In the genomic region with DNA sequence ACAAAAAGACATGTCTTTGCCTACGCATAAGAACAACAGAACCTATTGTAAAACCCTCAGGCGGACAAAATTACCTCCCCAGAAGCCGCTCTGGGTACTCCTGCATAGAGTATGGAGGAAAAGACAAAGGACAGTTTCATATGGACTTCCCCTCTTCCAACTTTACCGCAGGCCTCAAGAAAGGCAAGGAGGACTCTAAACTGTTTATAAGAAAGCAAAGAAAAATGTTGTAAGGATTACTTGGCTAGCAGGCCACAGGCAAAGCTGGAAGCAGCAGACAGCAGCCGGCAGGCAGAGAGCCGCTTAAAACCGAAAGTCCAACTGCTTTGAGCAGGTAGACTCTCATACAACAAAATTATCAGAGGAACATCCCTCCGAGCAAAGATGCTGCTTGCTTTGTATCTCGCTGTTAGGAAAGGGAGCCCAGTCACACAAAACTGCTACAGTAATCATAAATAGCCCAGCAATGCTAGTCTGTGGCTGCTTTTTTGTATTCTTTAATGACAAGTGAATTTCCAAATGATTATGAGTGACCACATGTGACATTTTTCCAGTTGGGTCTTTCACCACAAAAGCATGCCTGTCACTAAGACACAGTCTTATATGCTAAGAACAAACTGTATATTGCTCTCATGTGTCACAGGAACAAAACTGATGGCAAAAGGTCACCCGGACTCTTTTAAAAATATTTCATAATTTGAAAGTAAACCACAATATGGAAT, we compare ENCODE assay signal across 8 mouse cellular contexts. TPM values are rescaled to one million over a fixed set of nuclear protein-coding genes. Genes with fewer than 3 reads are reported as not detected.
DNase-seq lines count a peak whose midpoint lies in the region; ATAC-seq and TF ChIP-seq lines count a peak whose summit lies in the region.
"Had no signal": no experiment of that assay in that cellular context is flagged by ENCODE, and none has a peak within 500 bp of the region (broad histone marks: within the 10 kb centered on the region; RNA-seq: fewer than 3 reads in every experiment).

No protein-coding gene starts in this region.

- H3K27ac ChIP-seq in forebrain, embryonic 13.5 days: no peak overlapping the region
- no peak overlapping the region for H3K27ac ChIP-seq in liver, embryonic 13.5 days
- H3K27ac ChIP-seq in stomach, postnatal 0 days (replicated peaks): peak overlapping the region; percentile 86
- H3K27ac ChIP-seq: hindbrain, embryonic 15.5 days had no signal

- DNase-seq in right cerebral cortex, postnatal 25 days: peak; percentile 16
- no peak for DNase-seq in right cerebral cortex, postnatal 36 days (ENCODE audit: low spot score in 2 of 2)
- DNase-seq in liver, embryonic 13.5 days: no peak
- DNase-seq in stomach, postnatal 0 days (ENCODE audit: low spot score): no peak
- no peak for DNase-seq in spleen, postnatal 36 days (ENCODE audit: low spot score in 2 of 2)
- no peak for DNase-seq in cerebellum, postnatal 4 days (ENCODE audit: low spot score in 2 of 2)

- whole genome bisulfite sequencing in forebrain, embryonic 13.5 days: 30% methylated on average over 10 of the region's 10 CpGs
- WGBS in liver, embryonic 13.5 days (ENCODE audit: insufficient replicate concordance): 55% methylated on average over 10 of the region's 10 CpGs
- 48% methylated on average over 10 of the region's 10 CpGs for WGBS in stomach, postnatal 0 days

- H3K9ac ChIP-seq in forebrain, embryonic 13.5 days: 0 out of 2 replicates have a peak overlapping the region, but pooled peaks have one; percentile 0
- H3K9ac ChIP-seq in liver, embryonic 13.5 days: no peak overlapping the region
- peak overlapping the region; percentile 14; the same call in 1 of the 2 replicates for H3K9ac ChIP-seq in stomach, postnatal 0 days (ENCODE audit: low read length)
- H3K9ac ChIP-seq: hindbrain, embryonic 15.5 days had no signal

- H3K9me3 ChIP-seq in forebrain, embryonic 13.5 days (replicated peaks): no peaks in the 10 kb centered on the region
- no peaks in the 10 kb centered on the region for H3K9me3 ChIP-seq in liver, embryonic 13.5 days (replicated peaks)
- no peaks in the 10 kb centered on the region for H3K9me3 ChIP-seq in stomach, postnatal 0 days (ENCODE audit: control insufficient read depth, low read length)
- H3K9me3 ChIP-seq: hindbrain, embryonic 15.5 days had no signal

- H3K4me3 ChIP-seq in forebrain, embryonic 13.5 days: no peak overlapping the region
- H3K4me3 ChIP-seq in liver, embryonic 13.5 days (replicated peaks): no peak overlapping the region
- no peak overlapping the region for H3K4me3 ChIP-seq in stomach, postnatal 0 days (ENCODE audit: low read depth, low read length)
- H3K4me3 ChIP-seq: hindbrain, embryonic 15.5 days had no signal

- H3K4me1 ChIP-seq in forebrain, embryonic 13.5 days: peaks cover 35% of the 10 kb centered on the region
- peaks cover 33% of the 10 kb centered on the region for H3K4me1 ChIP-seq in liver, embryonic 13.5 days (replicated peaks)
- H3K4me1 ChIP-seq in stomach, postnatal 0 days (replicated peaks; ENCODE audit: control insufficient read depth, insufficient read depth): peaks cover 3% of the 10 kb centered on the region; the same call in 1 of the 2 replicates

- H3K4me2 ChIP-seq in forebrain, embryonic 13.5 days: peak overlapping the region; percentile 76
- 0 out of 2 replicates have a peak overlapping the region, but pooled peaks have one; percentile 65 for H3K4me2 ChIP-seq in liver, embryonic 13.5 days
- H3K4me2 ChIP-seq in stomach, postnatal 0 days (replicated peaks; ENCODE audit: low read depth): peak overlapping the region; percentile 78

- TF ChIP-seq EP300 in stomach, postnatal 0 days (optimal IDR thresholded peaks at IDR 0.05): no peak

- TF ChIP-seq CTCF in stomach, postnatal 0 days (IDR thresholded peaks at IDR 0.05; ENCODE audit: low read depth): no peak

- H3K27me3 ChIP-seq in forebrain, embryonic 13.5 days: peaks cover 24% of the 10 kb centered on the region
- H3K27me3 ChIP-seq in liver, embryonic 13.5 days: peaks cover 41% of the 10 kb centered on the region
- no peaks in the 10 kb centered on the region for H3K27me3 ChIP-seq in stomach, postnatal 0 days (ENCODE audit: control insufficient read depth, insufficient read depth, low read length)

- H3K36me3 ChIP-seq in forebrain, embryonic 13.5 days (ENCODE audit: poor library complexity, severe bottlenecking): no peaks in the 10 kb centered on the region
- no peaks in the 10 kb centered on the region for H3K36me3 ChIP-seq in liver, embryonic 13.5 days
- no peaks in the 10 kb centered on the region for H3K36me3 ChIP-seq in stomach, postnatal 0 days (ENCODE audit: control insufficient read depth, insufficient read depth, low read length)
- H3K36me3 ChIP-seq: hindbrain, embryonic 15.5 days had no signal

- ATAC-seq in forebrain, embryonic 13.5 days: no peak
- no peak for ATAC-seq in liver, embryonic 13.5 days (ENCODE audit: low read depth)
- ATAC-seq in stomach, postnatal 0 days (ENCODE audit: low FRiP score, low TSS enrichment): no peak

RNA-seq across cellular contexts. Expression of a gene that starts 57.7 kb away (rescaled TPM):
- 11.3 and 12.5 TPM in 2 replicates for polyA plus RNA-seq in forebrain, embryonic 13.5 days (2015; fragmentation: Nextera tagmentation; extraction: Ambion mirVana)
- polyA plus RNA-seq in liver, embryonic 13.5 days (2015; fragmentation: Nextera tagmentation; extraction: Ambion mirVana): 3.3 and 4.8 TPM in 2 replicates
- polyA plus RNA-seq in stomach, postnatal 0 days (2015; fragmentation: Nextera tagmentation; extraction: Ambion mirVana): 9.8 and 12.5 TPM in 2 replicates
